Mouse (Mus musculus) liver, postnatal 0 days (tissue): ENCODE measurements around the gene Tmem258. TPM values are rescaled to one million over a fixed set of nuclear protein-coding genes. Genes with fewer than 3 reads are reported as not detected.

Experiments
- ATAC-seq: fragments of 200-750 bp; cut with Nextera tagmentation; 2 replicates; pipeline ENCODE4 v1.8.0; 2017; ENCODE audit warnings: mild to moderate bottlenecking, moderate library complexity
- DNase-seq: peaks from one replicate; pipeline ENCODE4 v3.0.0-alpha.2; 2016
- H3K27ac ChIP-seq: fragments of 300-500 bp; sonication (generic); 2 replicates; pipeline ENCODE4 v1.5.1; 2014; ENCODE audit warnings: antibody characterized with exemption, moderate library complexity, mild to moderate bottlenecking, low read depth
- H3K27me3 ChIP-seq: fragments of 300-500 bp; sonication (generic); 2 replicates; pipeline ENCODE4 v1.6.1; 2014; ENCODE audit warnings: low read length, control low read depth, mixed read lengths; ENCODE audit not compliant: insufficient read depth
- H3K36me3 ChIP-seq: fragments of 300-500 bp; sonication (generic); replicated peaks from 2 replicates; pipeline ENCODE4 v1.6.1; 2014; ENCODE audit warnings: mild to moderate bottlenecking, control low read depth, low read length, moderate library complexity, mixed read lengths; ENCODE audit not compliant: insufficient read depth
- H3K4me1 ChIP-seq: fragments of 300-500 bp; sonication (generic); 2 replicates; pipeline ENCODE4 v1.6.1; 2014; ENCODE audit warnings: antibody characterized with exemption, mild to moderate bottlenecking, control low read depth; ENCODE audit not compliant: insufficient read depth
- H3K4me2 ChIP-seq: fragments of 300-500 bp; sonication (generic); 2 replicates; pipeline ENCODE4 v1.6.1; 2014; ENCODE audit warnings: low read depth, mild to moderate bottlenecking, low read length, moderate library complexity, mixed read lengths
- H3K4me3 ChIP-seq: fragments of 300-500 bp; sonication (generic); 2 replicates; pipeline ENCODE4 v1.5.1; 2014; ENCODE audit warnings: low read depth, low read length
- H3K9ac ChIP-seq: fragments of 300-500 bp; sonication (generic); replicated peaks from 2 replicates; pipeline ENCODE4 v1.6.1; 2014; ENCODE audit warnings: mild to moderate bottlenecking, moderate library complexity
- H3K9me3 ChIP-seq: fragments of 300-500 bp; sonication (generic); 2 replicates; pipeline ENCODE4 v1.6.1; 2016; ENCODE audit warnings: mild to moderate bottlenecking, control low read depth, low read length, mixed read lengths
- CTCF ChIP-seq: sonication (generic); IDR thresholded peaks from 2 replicates; pipeline ENCODE4 v1.5.1; 2016; ENCODE audit warnings: antibody characterized with exemption, low read depth
- EP300 ChIP-seq: IDR thresholded peaks from 2 replicates; pipeline ENCODE4 v1.6.1; 2016; ENCODE audit warnings: antibody characterized with exemption, low read depth, mild to moderate bottlenecking
- WGBS: fragments of 180-500 bp; shearing (Covaris S2); extraction: QIAGEN DNeasy Blood & Tissue Kit; methylation state at CpG from one replicate; pipeline ENCODE4 v1.1.7; 2014; ENCODE audit not compliant: insufficient replicate concordance; 5-methylcytosine and 5-hydroxymethylcytosine counted together
- polyA plus RNA-seq: library from polyadenylated mRNA; unstranded; fragments of >200 nt; fragmentation: Nextera tagmentation; extraction: Ambion mirVana; gene quantifications from 2 replicates; pipeline ENCODE4 v1.2.1, GENCODE M21; 2015

The Tmem258 gene
- polyA plus RNA-seq, 1 experiment from 2014 or later: 195 TPM

GRCm38 (mm10) chr19:10219593-10219992 is 15.8 kb downstream of the Tmem258 start:
- Histone ChIP-seq H3K4me1 (no peaks in the 10 kb centered on the region), H3K27ac (no peak overlapping the region), H3K9ac (no peak overlapping the region), H3K27me3 (no peaks in the 10 kb centered on the region), H3K36me3 (peaks cover 3% of the 10 kb centered on the region; the same call in 1 of the 2 replicates), H3K4me2 (no peak overlapping the region), H3K9me3 (no peaks in the 10 kb centered on the region), H3K4me3 (no peak overlapping the region)
- ATAC-seq (no peak), DNase-seq (no peak)
- TF ChIP-seq EP300: no peak
- no peak for TF ChIP-seq CTCF
- WGBS: 64% methylated on average over 6 of the region's 6 CpGs

- H3K9ac ChIP-seq: no peak overlapping the region
- H3K36me3 ChIP-seq: peaks cover 3% of the 10 kb centered on the region; the same call in 1 of the 2 replicates
- TF ChIP-seq CTCF (no peak), EP300 (no peak)
- H3K27me3 ChIP-seq: no peaks in the 10 kb centered on the region
- H3K27ac ChIP-seq: no peak overlapping the region
- WGBS: 46% methylated on average over 4 of the region's 4 CpGs
- no peaks in the 10 kb centered on the region for H3K9me3 ChIP-seq
- peaks cover 13% of the 10 kb centered on the region for H3K4me1 ChIP-seq
- ATAC-seq (no peak), DNase-seq (no peak)
- no peak overlapping the region for H3K4me3 ChIP-seq
- no peak overlapping the region for H3K4me2 ChIP-seq
These were observed 17.8 kb downstream of the Tmem258 start for GRCm38 (mm10) chr19:10221585-10221984.

GRCm38 (mm10) chr19:10222656-10223055 is 18.8 kb downstream of the Tmem258 start:
- H3K4me2 ChIP-seq: no peak overlapping the region
- H3K36me3 ChIP-seq: peaks cover 3% of the 10 kb centered on the region; the same call in 1 of the 2 replicates
- no peaks in the 10 kb centered on the region for H3K9me3 ChIP-seq
- no peak for TF ChIP-seq CTCF
- no peaks in the 10 kb centered on the region for H3K27me3 ChIP-seq
- ATAC-seq: no peak
- H3K4me1 ChIP-seq: peaks cover 13% of the 10 kb centered on the region
- no peak overlapping the region for H3K27ac ChIP-seq
- WGBS: 48% methylated on average over 8 of the region's 8 CpGs
- no peak for DNase-seq
- no peak overlapping the region for H3K9ac ChIP-seq
- no peak overlapping the region for H3K4me3 ChIP-seq

GRCm38 (mm10) chr19:10223561-10223960 is 19.7 kb downstream of the Tmem258 start:
- 55% methylated on average over 4 of the region's 4 CpGs for WGBS
- H3K9ac ChIP-seq: no peak overlapping the region
- ATAC-seq (no peak), DNase-seq (no peak)
- H3K4me2 ChIP-seq: no peak overlapping the region
- H3K36me3 ChIP-seq: peaks cover 2% of the 10 kb centered on the region; the same call in 1 of the 2 replicates
- peaks cover 13% of the 10 kb centered on the region for H3K4me1 ChIP-seq
- no peak overlapping the region for H3K27ac ChIP-seq
- H3K27me3 ChIP-seq: no peaks in the 10 kb centered on the region
- TF ChIP-seq EP300: no peak
- TF ChIP-seq CTCF: no peak
- H3K4me3 ChIP-seq: no peak overlapping the region
- H3K9me3 ChIP-seq: no peaks in the 10 kb centered on the region

GRCm38 (mm10) chr19:10224637-10225453 is 21.0 kb downstream of the Tmem258 start:
- peak; percentile 18; the same call in 1 of the 2 replicates for ATAC-seq

GRCm38 (mm10) chr19:10225767-10226166 is 22.0 kb downstream of the Tmem258 start:
- no peak overlapping the region for H3K4me3 ChIP-seq
- no peaks in the 10 kb centered on the region for H3K36me3 ChIP-seq
- 0 out of 2 replicates have a peak overlapping the region, but pooled peaks have one; percentile 13 for H3K4me2 ChIP-seq
- H3K9ac ChIP-seq: no peak overlapping the region
- ATAC-seq (peak; percentile 35; the same call in 1 of the 2 replicates), DNase-seq (peak; percentile 55)
- H3K27ac ChIP-seq: 0 out of 2 replicates have a peak overlapping the region, but pooled peaks have one; percentile 8
- TF ChIP-seq EP300 (no peak), CTCF (no peak)
- H3K4me1 ChIP-seq: peaks cover 13% of the 10 kb centered on the region
- H3K9me3 ChIP-seq: no peaks in the 10 kb centered on the region
- no peaks in the 10 kb centered on the region for H3K27me3 ChIP-seq
- WGBS: 42% methylated on average over 4 of the region's 4 CpGs

More at GRCm38 (mm10) chr19:10224637-10225453, 21.0 kb downstream of the Tmem258 start:
- Histone ChIP-seq H3K4me3 (no peak overlapping the region), H3K4me1 (peaks cover 13% of the 10 kb centered on the region), H3K4me2 (0 out of 2 replicates have a peak overlapping the region, but pooled peaks have one; percentile 13), H3K36me3 (no peaks in the 10 kb centered on the region), H3K27ac (no peak overlapping the region), H3K9ac (no peak overlapping the region), H3K9me3 (no peaks in the 10 kb centered on the region), H3K27me3 (no peaks in the 10 kb centered on the region)
- TF ChIP-seq CTCF (no peak), EP300 (no peak)
- 47% methylated on average over 26 of the region's 26 CpGs for WGBS
- no peak for DNase-seq
